Mouse (Mus musculus): ENCODE measurements around the gene Wdtc1.

DNA sequence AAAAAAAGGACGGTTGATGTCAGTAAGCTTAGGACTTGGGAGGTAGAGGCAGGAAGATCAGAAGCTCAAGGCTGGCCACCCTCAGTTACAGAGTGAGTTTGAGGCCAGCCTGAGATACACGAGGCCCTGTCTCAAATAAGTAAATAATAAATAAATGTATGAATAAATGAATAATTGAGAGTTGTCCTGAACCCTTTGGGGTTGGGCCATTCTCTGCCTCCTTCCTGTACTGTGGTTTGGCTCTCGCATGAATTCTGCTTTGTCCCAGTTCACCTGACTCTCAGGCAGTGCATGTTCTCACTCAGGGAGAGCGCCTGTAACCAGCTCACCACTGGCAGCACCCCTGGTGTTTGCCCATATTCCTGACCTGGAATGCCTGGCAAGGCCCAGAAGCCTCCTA is 20.7 kb upstream of the Wdtc1 start:
- TF ChIP-seq CTCF (IDR thresholded peaks at IDR 0.05; ENCODE audit: borderline replicate concordance, insufficient read depth, low read length) (no peak), POLR2A (IDR thresholded peaks at IDR 0.05; ENCODE audit: low read depth, low read length) (no peak)
